Mouse (Mus musculus) MEL (cell line): Measurements from ENCODE around the gene Steap3.

Source experiments
- BHLHE40 ChIP-seq: IDR thresholded peaks from 2 replicates; pipeline ENCODE4 v1.6.1; 2012; ENCODE audit warnings: low read depth, mild to moderate bottlenecking, inconsistent platforms, low read length, improper control_type of control experiment, borderline replicate concordance
- CTCF ChIP-seq, 3 experiments: IDR thresholded peaks in 2 of 3; conservative IDR thresholded peaks in 1 of 3; 2 replicates each; pipeline ENCODE4 v1.5.1; 2011 to 2012; ENCODE audit warnings: low read length in 3 of 3, low read depth in 2 of 3, mild to moderate bottlenecking in 2 of 3, improper control_type of control experiment in 1 of 3, inconsistent platforms in 1 of 3, mixed read lengths in 1 of 3, moderate library complexity in 1 of 3; ENCODE audit not compliant: control insufficient read depth in 1 of 3, insufficient read depth in 1 of 3, poor library complexity in 1 of 3, severe bottlenecking in 1 of 3
- ELF1 ChIP-seq: IDR thresholded peaks from 2 replicates; pipeline ENCODE4 v1.6.1; 2014; ENCODE audit warnings: low read depth, mild to moderate bottlenecking, inconsistent platforms, low read length, improper control_type of control experiment, moderate library complexity
- EP300 ChIP-seq, 2 experiments: IDR thresholded peaks; 2 replicates each; pipeline ENCODE4 v1.6.1; 2011; ENCODE audit warnings: improper control_type of control experiment in 2 of 2, low read length in 2 of 2, low read depth in 1 of 2, mild to moderate bottlenecking in 1 of 2
- JUND ChIP-seq: IDR thresholded peaks from 2 replicates; pipeline ENCODE4 v1.6.1; 2011; ENCODE audit warnings: low read depth, mild to moderate bottlenecking, improper control_type of control experiment, low read length
- MAFK ChIP-seq: IDR thresholded peaks from 2 replicates; pipeline ENCODE4 v1.6.1; 2011; ENCODE audit warnings: low read depth, mild to moderate bottlenecking, low read length, improper control_type of control experiment, borderline replicate concordance
- MAX ChIP-seq: IDR thresholded peaks from 2 replicates; pipeline ENCODE4 v1.6.1; 2011; ENCODE audit warnings: low read length, improper control_type of control experiment
- MAZ ChIP-seq: IDR thresholded peaks from 2 replicates; pipeline ENCODE4 v1.6.1; 2012; ENCODE audit warnings: low read depth, mild to moderate bottlenecking, inconsistent platforms, low read length, improper control_type of control experiment
- MYC ChIP-seq: IDR thresholded peaks from 2 replicates; pipeline ENCODE4 v1.6.1; 2011; ENCODE audit warnings: low read depth, mild to moderate bottlenecking, low read length, improper control_type of control experiment, moderate library complexity
- POLR2A ChIP-seq, 2 experiments: IDR thresholded peaks; 2 replicates each; pipeline ENCODE4 v1.6.1; 2011 to 2012; ENCODE audit warnings: low read length in 2 of 2, mild to moderate bottlenecking in 2 of 2, control low read depth in 1 of 2, improper control_type of control experiment in 1 of 2, low read depth in 1 of 2, moderate library complexity in 1 of 2; ENCODE audit not compliant: control insufficient read depth in 1 of 2, insufficient read depth in 1 of 2, poor library complexity in 1 of 2
- POLR2AphosphoS2 ChIP-seq: IDR thresholded peaks from 2 replicates; pipeline ENCODE4 v1.6.1; 2011; ENCODE audit warnings: low read length, improper control_type of control experiment
- RAD21 ChIP-seq: IDR thresholded peaks from 2 replicates; pipeline ENCODE4 v1.6.1; 2011; ENCODE audit warnings: mild to moderate bottlenecking, low read depth, low read length, improper control_type of control experiment
- UBTF ChIP-seq: IDR thresholded peaks from 2 replicates; pipeline ENCODE4 v1.6.1; 2012; ENCODE audit warnings: low read depth, mild to moderate bottlenecking, inconsistent platforms, low read length, improper control_type of control experiment, moderate library complexity, borderline replicate concordance; ENCODE audit not compliant: insufficient read depth
- ZMIZ1 ChIP-seq: IDR thresholded peaks from 2 replicates; pipeline ENCODE4 v1.6.1; 2012; ENCODE audit warnings: low read depth, mild to moderate bottlenecking, inconsistent platforms, low read length, improper control_type of control experiment, moderate library complexity

- TF ChIP-seq ELF1: no peak
- no peak for TF ChIP-seq MYC
- no peak for TF ChIP-seq RAD21
- no peak for TF ChIP-seq CTCF (IDR thresholded peaks at IDR 0.05 in 2 of 3, conservative IDR thresholded peaks at IDR 0.05 in 1 of 3; ENCODE audit: control insufficient read depth in 1 of 3, insufficient read depth in 1 of 3, low read depth in 2 of 3, low read length in 3 of 3, poor library complexity in 1 of 3, severe bottlenecking in 1 of 3)
- no peak for TF ChIP-seq UBTF
- no peak for TF ChIP-seq POLR2A (IDR thresholded peaks at IDR 0.05; ENCODE audit: control insufficient read depth in 1 of 2, insufficient read depth in 1 of 2, low read depth in 1 of 2, low read length in 2 of 2, poor library complexity in 1 of 2)
- TF ChIP-seq MAX: no peak
- 0 out of 2 replicates have a peak, but pooled peaks have one; percentile 38 for TF ChIP-seq BHLHE40
- TF ChIP-seq JUND: no peak
- no peak for TF ChIP-seq MAFK
- TF ChIP-seq MAZ: no peak
- TF ChIP-seq ZMIZ1: no peak
- TF ChIP-seq POLR2AphosphoS2: no peak
- TF ChIP-seq EP300 (IDR thresholded peaks at IDR 0.05; ENCODE audit: low read depth in 1 of 2, low read length in 2 of 2): peak in 1 of 2 experiments; percentile 58; a peak in 2 of 4 replicates
These were observed 4.9 kb downstream of the Steap3 start for GRCm38 (mm10) chr1:120267631-120268030.
